Mouse (Mus musculus) mouse embryonic stem cell (cell line): ENCODE measurements around the gene Notch1.

Experiments used
- in situ Hi-C, 2 experiments: fragments of 300-500 bp; cut with MboI; formaldehyde crosslinking; loops; 1 replicate in 1 of 2; 3 replicates in 1 of 2; pipeline ENCODE4 v1.14.3; 2019 to 2020; ENCODE audit warnings: low sequenced_read_pairs in 2 of 2, low pct_unique_long_range_greater_than_20kb in 1 of 2, mixed read lengths in 1 of 2; ENCODE audit not compliant: unreplicated experiment in 1 of 2

Gene Notch1

GRCm38 (mm10) chr2:26516275-26516674, at the start of gene Notch1:
Notch1 (minus strand) TSS chr2:26516663.
- in situ Hi-C loops, result no loop called here

DNA sequence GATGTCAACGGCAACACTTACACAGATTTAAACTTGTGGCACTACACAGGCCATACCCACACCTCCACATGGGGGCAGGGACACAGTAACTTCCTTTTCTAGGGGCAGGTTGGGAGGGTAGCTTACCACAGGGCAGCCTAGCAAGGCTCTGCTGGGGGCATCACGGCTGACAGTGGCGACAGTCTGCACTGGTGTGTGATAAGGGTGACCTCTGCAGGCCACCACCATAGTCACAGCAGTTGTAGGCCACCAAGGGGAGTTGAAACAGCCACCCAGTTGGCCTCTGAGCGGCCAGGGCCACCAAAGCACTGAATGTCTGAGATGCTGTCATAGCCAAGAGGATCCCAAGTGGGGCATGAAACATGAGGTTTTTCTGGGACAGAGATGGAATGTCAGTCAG, 49.8 kb upstream of the Notch1 start:
- in situ Hi-C loops, result loop anchor here (25.0 kb wide), 2 partner anchors 254 to 404 kb away; partner anchors contain the start of gene Gpsm1 (in 1 of the 2)

DNA sequence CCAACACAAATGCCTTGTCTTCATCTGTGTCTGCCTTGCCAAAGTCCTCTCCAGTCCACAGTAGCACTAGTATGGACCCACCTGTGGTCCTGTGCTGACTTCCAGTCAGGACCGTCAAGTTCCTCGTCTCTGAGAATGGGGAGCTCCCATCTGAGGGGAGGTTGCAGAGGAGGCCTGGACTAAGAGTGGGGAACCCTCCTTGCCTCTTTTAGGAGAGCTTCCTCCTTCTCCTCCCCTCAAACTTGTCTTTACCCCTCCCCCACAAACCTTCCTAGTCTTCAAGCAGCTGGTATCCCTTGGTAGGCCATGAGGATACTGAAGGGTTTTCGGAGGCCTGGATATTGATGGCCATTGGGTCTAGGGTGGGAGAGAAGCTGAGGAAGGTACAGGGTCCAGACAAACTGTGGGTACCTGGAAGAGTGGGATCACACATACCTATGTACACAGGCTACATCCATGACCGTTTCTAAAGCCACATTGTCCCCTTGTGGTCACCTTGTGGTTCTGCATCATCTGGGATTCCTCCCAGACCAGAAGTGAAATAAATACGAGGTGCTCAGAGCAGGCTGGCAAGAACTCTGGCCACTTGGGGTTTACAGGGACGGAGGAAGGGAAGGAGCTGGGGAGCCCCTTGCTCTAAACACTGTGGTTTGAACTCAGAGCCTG, 45.0 kb upstream of the Notch1 start:
- in situ Hi-C loops, result loop anchor here (5.0 to 25.0 kb wide), 5 partner anchors 109 to 399 kb away; partner anchors contain the start of genes Gpsm1 (in 2 of the 2) and Sec16a (in 1 of the 2)

GRCm38 (mm10) chr2:26560506-26560905, 44.0 kb upstream of the Notch1 start:
- in situ Hi-C loops, result loop anchor here (5.0 to 25.0 kb wide), 5 partner anchors 108 to 398 kb away; partner anchors contain the start of genes Gpsm1 (in 2 of the 2) and Sec16a (in 1 of the 2)

- in situ Hi-C loops, result loop anchor here (25.0 kb wide), 2 partner anchors 244 to 394 kb away; partner anchors contain the start of gene Gpsm1 (in 1 of the 2)
These were observed 40.1 kb upstream of the Notch1 start for GRCm38 (mm10) chr2:26556535-26556993.

DNA sequence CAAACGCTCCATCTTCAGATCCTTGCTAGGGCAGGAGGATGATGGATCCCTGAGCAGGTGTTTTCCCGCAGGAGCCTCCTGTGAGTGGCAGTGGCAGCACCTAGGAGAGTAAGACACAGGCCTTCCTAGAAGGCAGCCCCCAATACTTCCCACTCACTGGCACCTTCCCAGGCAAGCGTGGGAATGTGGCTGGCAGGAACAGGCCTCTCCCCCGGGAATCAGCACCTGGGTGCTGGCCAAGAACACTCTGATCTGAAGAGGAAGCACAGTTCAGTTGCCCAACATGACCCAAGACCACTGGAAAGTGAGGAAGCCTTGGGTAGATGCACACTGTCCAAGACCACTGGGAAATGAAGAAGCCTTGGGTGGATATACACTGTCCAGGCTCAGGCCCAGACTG, 38.6 kb upstream of the Notch1 start:
- in situ Hi-C loops, result loop anchor here (25.0 kb wide), 2 partner anchors 243 to 393 kb away; partner anchors contain the start of gene Gpsm1 (in 1 of the 2)

DNA sequence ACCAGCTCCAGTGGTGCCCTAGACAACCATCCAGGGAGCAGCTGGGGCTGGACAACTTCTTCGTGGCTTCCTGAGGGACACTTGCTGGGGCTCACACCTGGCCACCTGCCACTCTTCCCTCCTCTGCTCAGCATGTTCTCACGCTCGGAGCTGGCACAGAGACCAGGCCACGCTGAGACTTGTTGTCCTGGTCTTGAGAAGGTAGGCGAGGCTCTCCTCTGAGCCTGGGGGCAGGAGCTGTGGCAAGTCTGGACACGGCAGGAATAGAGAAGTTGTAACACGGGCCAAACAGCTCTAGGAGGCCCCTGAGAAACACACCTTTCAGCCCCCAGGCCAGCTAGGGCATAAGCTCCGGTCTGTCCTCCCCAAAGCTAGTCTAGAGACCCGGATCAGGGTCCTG, 37.4 kb upstream of the Notch1 start:
- in situ Hi-C loops, result loop anchor here (25.0 kb wide), 2 partner anchors 242 to 392 kb away; partner anchors contain the start of gene Gpsm1 (in 1 of the 2)

GRCm38 (mm10) chr2:26552066-26552465, 35.6 kb upstream of the Notch1 start:
- in situ Hi-C loops, result loop anchor here (25.0 kb wide), 2 partner anchors 240 to 390 kb away; partner anchors contain the start of gene Gpsm1 (in 1 of the 2)

GRCm38 (mm10) chr2:26551446-26551845, 35.0 kb upstream of the Notch1 start:
- in situ Hi-C loops, result loop anchor here (25.0 kb wide), 2 partner anchors 239 to 389 kb away; partner anchors contain the start of gene Gpsm1 (in 1 of the 2)

DNA sequence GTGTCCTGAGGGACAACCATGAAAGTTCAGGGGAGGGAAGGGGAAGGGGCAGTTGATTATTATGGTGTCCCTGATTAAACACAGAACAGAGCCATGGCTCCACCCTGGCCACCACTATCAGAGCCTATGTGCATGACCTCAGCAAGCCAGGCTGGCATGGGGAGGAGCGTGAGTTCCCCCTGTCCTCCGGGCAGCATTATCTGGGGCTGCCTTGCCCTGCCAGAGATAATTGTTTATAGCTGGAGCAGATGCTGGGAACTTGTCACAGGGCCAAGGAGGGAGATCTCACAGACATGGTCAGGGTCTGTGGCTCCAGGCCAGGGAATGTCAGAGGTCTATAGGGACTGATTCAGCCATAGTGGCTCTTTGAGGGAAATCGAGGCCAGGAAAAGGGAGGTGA, 34.3 kb upstream of the Notch1 start:
- in situ Hi-C loops, result loop anchor here (25.0 kb wide), 2 partner anchors 238 to 388 kb away; partner anchors contain the start of gene Gpsm1 (in 1 of the 2)

- in situ Hi-C loops, result loop anchor here (25.0 kb wide), 2 partner anchors 238 to 388 kb away; partner anchors contain the start of gene Gpsm1 (in 1 of the 2)
These were observed 33.7 kb upstream of the Notch1 start for GRCm38 (mm10) chr2:26550205-26550604.

DNA sequence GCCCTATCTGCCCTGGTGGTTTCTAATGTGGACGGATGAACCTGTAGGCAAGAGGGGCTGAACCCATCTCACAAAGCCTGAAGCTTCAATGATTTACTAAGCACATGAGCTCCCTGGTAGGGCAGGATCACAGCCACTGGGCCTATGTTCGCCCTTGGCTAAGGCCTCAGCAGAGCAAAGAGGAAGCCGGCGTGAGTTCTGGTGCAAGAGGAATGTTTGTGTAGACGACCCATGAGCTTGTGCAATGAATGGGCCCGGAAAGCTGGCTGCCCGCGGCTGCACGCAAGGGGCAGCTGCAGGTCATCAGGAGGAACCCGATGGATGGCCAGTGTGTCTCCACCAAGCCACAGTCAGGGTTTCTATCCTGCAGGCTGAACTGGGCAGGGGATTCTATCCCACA, 33.3 kb upstream of the Notch1 start:
- in situ Hi-C loops, result loop anchor here (25.0 kb wide), 2 partner anchors 238 to 388 kb away; partner anchors contain the start of gene Gpsm1 (in 1 of the 2)

GRCm38 (mm10) chr2:26547481-26547880, 31.0 kb upstream of the Notch1 start:
- in situ Hi-C loops, result no loop called here

DNA sequence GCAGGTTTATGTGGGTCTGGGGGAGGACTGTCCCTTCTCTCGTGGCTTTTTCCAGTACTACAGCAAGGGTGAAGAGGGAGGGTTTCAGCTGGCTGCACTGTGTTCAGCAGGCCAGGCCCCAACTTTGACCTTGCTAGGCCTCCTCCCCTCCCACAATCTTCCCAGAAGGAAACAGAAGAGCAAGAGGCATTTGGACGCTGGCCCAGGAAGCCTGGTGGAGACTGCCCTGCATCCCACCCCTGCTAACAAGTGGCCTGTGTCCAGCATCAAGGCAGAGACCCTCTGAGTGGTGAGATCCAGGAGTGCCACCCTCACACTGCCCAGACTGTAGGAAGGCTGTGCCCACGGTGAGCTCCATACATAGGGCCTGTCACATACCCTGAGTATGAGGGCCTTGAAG, 27.8 kb upstream of the Notch1 start:
- in situ Hi-C loops, result no loop called here

DNA sequence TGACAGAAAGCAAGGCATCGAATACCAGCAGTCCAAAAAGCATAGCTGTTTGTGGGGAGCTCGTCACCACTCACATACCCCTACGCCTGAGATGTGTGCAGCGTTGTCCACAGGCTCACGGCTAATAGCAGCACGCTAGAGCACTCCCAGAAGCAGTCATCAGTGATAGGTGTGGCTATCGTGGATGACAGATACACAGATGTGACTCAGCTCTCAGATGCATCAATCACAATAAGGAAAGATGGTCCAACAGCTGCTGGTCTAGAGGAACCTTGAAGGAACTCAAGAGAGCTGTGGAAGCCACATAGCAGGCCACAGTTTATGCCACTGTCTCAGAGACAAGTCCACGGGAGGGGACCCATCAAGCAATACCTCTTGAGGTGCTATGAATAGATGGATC, 27.3 kb upstream of the Notch1 start:
- in situ Hi-C loops, result no loop called here

GRCm38 (mm10) chr2:26543155-26543554, 26.7 kb upstream of the Notch1 start:
- in situ Hi-C loops, result no loop called here

GRCm38 (mm10) chr2:26541258-26541910, 24.9 kb upstream of the Notch1 start:
- in situ Hi-C loops, result no loop called here

DNA sequence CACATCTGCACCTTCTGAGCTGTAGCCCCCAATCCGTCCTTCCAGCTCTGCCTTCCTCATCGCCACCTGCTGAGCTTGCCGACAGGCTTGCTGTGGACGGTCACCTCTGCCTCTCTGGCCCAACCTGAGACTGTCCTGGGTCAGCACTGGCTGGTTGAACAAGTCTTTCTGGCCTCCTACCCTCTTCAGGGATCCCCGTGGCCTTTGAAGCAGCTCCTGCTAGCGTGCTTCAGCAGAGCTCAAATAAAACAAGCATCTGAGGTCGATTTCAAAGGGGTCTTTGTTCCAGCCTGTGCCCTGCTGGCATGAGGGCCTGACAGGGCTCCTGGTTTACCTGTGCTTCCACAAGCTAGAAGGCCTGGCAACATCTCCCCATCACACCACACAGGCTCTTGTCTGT, 24.3 kb upstream of the Notch1 start:
- in situ Hi-C loops, result no loop called here

GRCm38 (mm10) chr2:26539516-26539915, 23.1 kb upstream of the Notch1 start:
- in situ Hi-C loops, result no loop called here
